Mouse (Mus musculus) small intestine, adult 2 months (tissue): ENCODE data around the gene Sik1.

Experiments
- CTCF ChIP-seq: fragments of 200-500 bp; IDR thresholded peaks from 2 replicates; pipeline ENCODE4 v1.5.1; 2012; ENCODE audit warnings: low read depth, mild to moderate bottlenecking, control low read depth, inconsistent platforms, low read length, moderate library complexity, mixed read lengths; ENCODE audit not compliant: insufficient replicate concordance, insufficient read length; ENCODE audit errors: extremely low read depth
- POLR2A ChIP-seq: fragments of 200-500 bp; IDR thresholded peaks from 2 replicates; pipeline ENCODE4 v1.6.1; 2012; ENCODE audit warnings: low read depth, mild to moderate bottlenecking, control low read depth, inconsistent platforms, low read length, moderate library complexity

- TF ChIP-seq CTCF (no peak), POLR2A (no peak)
Measured at GRCm38 (mm10) chr17:31891858-31892257, 36.3 kb upstream of the Sik1 start.
